Mouse (Mus musculus) megakaryocyte-erythroid progenitor cell, adult 5-6 weeks (primary cell): ENCODE data around the gene Fbxw7. TPM values are rescaled to one million over a fixed set of nuclear protein-coding genes. Genes with fewer than 3 reads are reported as not detected.
A peak's percentile ranks its signal among the peaks of the same experiment; 100 is the strongest.
"Not testable (repeated sequence)": the region's sequence is repeated elsewhere in the genome, so short reads cannot be mapped to it uniquely, and the experiment has no call there.

Experiments
- ATAC-seq: replicated peaks from 2 replicates; pipeline ENCODE4 v1.8.0; 2016; ENCODE audit warnings: mild to moderate bottlenecking, inconsistent platforms; ENCODE audit not compliant: severe bottlenecking, poor library complexity, low FRiP score, low TSS enrichment
- total RNA-seq, 2 experiments: library from RNA; stranded (forward) in 1 of 2; stranded (reverse) in 1 of 2; fragments of 200-1000, 215-1000 nt in 1 of 2; fragments of >200 nt in 1 of 2; fragmentation: Nextera tagmentation in 1 of 2; gene quantifications; 2 replicates each; pipeline ENCODE4 v1.2.3; 2014 to 2017

Gene Fbxw7
- total RNA-seq, 2 experiments from 2014 or later = 10.6 to 18.9 TPM

DNA sequence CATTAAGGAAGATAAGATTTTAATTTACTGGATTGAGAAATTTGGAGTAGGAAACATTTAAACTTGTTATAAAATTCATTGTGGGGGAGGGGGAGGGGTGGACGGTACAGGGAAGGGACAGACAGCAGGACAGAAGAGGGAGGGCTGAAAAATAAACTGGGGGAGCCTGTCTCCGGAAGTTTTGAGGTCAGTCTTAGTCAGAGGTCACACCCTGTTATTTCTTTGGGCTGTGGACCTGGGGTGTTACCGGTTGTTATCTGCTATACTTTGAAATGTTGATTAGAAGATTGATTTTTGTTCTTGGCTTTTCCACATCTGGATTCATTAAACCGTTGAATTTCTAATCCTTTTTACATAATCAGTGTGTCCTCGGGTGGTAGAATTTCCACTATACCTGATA is 10.9 kb downstream of the Fbxw7 start:
- ATAC-seq = peak; percentile 37

DNA sequence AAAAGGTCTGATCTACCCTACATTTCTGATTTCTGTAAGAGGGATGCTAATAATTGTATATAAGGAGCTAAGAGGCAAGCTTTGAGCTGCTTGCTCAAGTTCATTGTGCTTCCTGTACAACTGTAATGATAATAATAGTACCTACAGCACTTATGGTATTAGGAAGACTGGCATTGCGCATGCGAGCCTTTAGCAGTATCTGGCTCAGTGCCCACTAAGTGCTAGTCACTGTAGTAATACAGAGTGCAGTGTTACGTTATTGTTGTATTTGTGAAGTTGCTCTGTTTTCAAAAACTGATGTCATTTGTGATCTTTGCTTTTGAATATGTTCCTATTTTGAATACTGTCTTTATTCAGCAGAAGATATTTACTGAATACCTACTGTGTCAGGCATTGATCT is 11.3 kb downstream of the Fbxw7 start:
- peak; percentile 63 for ATAC-seq

DNA sequence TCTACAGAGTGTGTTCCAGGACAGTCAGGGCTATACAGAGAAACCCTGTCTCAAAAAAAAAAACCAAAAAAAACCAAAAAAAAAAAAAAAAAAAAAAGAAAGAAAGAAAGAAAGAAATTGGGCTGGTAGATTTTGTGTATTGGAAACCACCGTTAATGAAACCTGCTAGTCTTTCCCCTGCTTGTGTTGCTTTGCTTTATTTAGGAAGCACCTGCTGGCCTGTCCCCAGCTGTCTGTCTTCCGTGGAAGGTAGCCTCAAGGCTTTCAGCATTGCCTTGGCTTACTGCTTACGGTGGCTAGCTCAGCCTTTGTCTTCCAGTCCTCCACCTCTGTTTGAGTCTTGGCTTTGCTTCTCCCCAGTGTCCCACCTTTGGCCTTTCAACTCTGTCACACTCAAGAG is 11.9 kb downstream of the Fbxw7 start:
- no peak for ATAC-seq

DNA sequence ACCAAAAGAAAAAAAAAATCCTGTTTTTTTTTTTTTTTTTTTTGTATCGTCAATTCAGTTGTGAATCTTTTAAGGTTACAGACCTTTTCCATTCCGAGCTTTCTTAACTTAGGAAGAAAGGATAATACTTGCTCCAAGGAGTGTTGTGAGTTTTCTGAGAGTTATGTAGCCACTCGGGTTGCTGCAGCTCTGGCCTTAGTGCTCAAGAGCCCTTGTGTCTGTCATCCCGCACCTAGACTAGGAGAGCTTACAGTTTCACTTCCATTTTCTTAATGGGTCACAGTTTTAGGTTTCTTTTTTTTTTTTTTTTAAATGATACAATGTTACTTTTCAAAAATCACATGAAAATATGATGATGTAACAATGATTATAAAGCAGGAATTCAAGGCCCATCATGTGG is 12.5 kb downstream of the Fbxw7 start:
- no peak for ATAC-seq

DNA sequence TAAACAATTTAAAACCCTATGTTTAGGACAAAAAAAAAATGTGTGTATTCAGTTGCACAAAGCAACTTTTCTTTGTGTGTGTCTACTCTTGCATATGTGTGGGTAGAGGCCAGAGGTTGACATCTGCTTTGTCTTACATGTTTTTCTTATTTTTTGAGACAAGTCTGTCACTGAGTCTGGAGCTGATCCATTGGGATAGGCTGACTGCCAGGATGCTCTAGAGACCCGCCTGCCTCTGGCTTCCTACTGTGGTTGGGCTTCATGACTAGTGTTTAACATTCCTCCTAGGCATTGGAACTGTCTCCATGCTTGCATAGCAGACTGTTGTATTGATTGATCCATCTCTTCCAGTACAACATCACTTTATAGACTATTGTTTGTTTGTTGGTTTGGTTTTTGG is 14.3 kb downstream of the Fbxw7 start:
- no peak for ATAC-seq

DNA sequence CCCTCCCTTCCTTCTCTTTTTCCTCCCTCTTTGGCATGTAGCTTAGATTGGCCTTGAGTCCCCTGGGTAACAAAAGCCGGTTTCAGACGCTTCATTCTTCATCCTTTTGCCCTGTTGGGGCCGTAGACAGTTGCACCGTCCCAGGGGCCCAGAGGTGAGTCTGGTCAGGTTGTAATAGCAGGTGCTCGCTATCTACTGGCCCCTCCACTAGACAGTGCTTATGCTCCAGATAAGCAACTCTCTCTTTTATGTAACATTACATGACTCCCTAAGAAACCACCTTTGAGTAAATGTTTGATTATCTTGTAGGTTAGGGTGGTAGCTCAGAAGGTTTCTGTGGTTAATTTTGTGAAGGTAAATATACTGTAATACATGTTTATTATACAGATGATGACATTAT is 21.0 kb downstream of the Fbxw7 start:
- peak; percentile 75 for ATAC-seq

DNA sequence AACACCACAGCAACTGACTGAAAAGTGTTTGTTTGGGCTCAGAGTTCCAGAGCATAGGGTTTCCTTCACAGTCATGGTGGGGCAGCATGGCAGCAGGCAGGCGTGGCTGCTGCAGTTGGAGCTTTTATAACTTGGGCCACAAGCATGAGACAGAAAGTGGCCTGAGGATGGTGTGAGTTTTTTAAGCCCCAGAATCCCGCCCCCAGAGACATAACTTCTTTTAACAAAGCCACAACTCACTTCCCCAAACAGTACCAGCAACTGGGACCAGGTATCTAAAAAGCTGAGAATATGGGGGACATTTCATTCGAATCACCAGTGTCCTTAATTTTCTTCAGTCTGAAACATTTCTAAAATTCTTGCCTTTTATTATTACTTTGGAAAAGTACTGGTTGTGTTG is 22.9 kb downstream of the Fbxw7 start:
- ATAC-seq = no peak

DNA sequence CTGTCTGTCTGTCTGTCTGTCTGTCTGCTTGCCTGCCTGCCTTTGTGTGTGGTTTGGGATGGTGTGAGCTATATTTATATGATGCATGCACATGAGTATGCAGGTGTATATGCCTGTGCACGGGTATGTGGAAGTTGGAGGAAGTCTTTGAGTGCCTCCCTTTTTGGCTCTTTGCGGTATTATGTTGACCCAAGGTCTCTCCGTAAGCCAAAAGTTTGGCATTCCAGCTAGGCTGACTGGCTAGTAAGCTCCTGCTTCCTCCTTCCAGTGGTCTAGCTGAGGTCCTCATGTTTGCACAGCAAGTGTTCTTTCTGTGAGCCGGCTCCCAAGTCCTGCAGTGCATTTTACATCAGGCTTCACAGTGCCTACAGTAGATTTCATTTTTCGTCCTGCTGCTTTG is 24.4 kb downstream of the Fbxw7 start:
- ATAC-seq = no peak

DNA sequence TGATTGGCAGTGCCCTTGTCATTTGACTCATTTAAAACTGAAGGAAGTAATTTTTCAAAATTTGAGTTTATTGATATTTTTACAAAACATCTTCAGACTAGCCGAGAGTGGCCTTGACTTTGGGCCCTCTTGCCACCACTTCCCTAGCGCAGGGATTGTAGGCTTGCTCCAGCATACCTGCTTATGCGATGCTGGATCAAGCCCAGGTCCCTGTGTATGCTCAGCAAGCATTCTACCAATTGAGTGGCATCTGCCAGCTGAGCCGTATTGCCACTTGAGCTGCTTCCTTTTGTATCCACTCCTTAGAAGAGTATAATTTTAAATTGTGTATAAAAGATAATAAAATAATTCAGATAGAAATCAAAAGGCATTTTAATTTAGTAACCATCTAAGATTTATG is 26.2 kb downstream of the Fbxw7 start:
- no peak for ATAC-seq

DNA sequence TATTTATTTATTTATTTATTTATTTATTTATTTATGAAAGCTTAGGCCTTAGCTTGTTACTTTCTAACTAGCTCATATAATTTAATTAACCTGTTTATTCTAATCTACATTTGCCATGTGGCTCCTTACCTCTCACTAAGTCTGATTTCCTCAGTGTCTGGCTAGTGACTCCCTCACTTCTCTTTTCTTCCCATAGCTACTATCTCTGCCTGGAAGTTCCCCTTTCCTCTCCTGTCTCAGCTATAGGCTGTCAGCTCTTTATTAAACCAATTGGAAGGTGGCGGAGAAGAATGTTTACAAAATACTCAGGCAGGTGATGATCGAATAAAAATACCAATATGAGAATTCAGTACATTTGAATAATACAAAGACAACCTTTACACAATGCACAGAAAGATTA is 27.7 kb downstream of the Fbxw7 start:
- ATAC-seq = no peak

DNA sequence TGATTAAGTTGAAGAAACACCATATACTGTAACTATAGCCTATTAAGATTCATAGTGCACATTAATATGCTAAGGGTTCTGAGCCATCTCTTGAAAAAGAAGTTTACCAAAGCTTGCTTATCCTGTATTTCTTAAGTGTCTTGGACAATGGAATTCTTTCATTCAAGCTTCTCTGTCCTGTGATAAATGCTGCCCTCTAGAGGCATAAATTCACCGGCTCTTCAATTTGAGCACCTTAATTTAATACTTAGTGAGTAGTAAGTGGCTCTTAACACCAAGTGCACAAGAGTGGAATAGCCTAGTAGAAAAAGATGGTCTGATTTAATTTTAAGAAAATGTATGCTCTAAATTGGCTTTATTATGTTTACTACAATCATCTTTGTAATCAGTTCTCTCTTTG is 28.5 kb downstream of the Fbxw7 start:
- ATAC-seq = no peak

DNA sequence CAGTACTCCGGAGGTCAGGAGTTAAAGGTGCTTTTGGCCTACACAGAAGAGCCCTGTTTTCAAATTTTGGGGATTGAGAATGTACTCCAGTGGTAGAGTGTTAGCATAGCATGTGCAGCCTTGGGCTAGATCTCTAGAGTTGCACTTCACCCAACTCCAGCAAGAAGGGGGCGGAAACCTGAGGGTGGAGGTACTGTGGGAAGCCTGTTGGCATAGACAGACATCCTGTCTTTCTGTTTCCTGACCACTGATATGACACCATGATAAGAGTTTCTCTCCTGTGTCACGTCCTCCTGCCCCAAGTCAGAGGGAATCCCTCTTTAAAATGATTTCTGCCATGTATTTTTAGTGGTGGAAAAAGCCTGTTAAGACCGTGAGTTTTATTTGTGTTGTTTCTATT is 33.7 kb downstream of the Fbxw7 start:
- ATAC-seq = peak; percentile 88

DNA sequence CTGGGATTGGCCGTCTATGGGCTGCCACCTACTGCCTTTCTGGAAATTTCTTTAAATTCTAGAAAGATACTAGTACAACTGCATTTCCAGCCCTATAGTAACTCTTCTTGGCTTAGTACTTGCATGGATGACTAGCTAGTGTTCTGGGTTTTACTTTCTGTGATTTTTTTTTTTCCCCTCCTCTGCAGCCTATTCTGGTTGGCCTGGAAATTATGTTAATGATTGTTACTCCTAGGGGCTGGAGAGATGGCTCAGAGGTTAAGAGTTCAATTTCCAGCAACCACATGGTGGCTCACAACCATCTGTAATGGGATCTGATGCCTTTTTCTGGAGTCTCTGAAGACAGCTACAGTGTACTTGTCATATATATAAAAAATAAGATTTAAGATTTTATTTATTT is 35.4 kb downstream of the Fbxw7 start:
- no peak for ATAC-seq

DNA sequence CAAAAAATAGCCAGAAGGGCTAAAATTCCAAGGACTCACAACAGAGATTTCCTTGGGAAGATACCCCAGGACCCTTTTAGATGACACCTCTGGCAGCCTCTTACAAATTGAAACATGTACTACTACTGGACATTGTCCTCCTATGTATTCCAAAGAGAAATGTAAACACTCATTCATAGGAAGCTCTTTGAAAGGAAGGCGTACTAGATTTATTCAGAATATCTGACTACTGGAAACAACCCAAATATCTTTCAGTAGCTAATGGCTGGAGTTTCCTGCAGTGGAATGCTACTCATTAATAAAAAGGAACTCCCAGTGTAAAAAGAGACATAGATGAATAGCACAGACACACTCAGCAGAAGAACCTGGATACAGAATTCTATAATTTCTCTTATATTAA is 36.7 kb downstream of the Fbxw7 start:
- no peak for ATAC-seq

DNA sequence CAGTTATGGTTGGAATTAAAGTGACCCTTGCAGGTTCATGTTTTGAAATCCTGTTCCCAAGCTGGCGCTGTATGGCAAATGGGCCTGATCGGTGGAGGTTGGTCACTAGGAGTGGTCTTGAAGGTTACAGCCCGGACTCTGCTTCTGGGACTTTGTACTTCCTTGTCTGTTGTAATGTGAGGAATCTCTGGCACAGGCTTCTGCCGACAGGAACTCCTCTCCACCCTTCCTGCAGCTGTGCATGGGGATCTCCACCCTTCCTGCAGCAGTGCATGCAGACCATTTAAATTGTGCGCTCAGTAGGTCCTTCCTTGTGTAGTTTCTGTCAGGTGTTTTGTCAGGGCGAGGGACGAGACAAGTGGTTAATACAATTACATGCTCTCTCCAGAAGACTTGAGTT is 37.8 kb downstream of the Fbxw7 start:
- ATAC-seq = no peak

DNA sequence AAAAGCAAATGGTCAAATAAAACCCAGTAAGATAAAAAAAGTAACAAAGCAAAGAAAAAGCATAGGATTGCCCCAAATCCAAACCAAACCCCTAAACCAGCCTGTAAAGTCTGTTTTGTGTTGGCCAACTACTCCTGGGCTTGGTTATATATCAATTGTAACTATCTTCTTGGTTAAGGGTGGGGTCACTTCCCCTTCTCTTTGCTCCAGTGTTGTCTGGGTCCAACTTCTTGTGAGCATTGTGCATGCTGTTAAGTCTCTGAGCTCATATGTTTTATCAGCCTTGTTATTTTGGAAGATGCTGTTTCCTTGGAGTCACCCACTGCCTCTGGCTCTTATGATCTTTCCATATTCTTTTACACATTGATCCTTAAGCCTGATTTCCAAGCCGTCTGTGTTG is 39.4 kb downstream of the Fbxw7 start:
- peak; percentile 83 for ATAC-seq

DNA sequence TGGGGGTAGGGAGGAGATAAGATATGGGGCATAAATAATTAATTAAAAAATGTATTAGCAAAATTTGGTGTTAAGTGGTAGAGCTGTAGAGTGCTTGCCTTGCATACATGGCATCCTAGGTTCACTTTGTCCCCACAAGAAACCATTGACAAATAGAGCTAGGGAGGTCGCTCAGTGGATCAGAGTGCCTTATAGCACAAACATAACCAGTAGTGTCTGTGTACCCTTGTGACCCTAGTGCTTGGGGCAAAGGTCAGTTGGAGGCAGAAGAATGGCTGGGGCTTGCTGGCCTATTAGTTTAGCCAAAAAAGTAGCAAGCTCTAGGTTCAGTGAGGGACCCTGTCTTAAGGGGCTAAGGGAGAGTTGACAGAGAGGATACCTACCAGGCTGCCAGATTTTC is 45.6 kb downstream of the Fbxw7 start:
- no peak for ATAC-seq

DNA sequence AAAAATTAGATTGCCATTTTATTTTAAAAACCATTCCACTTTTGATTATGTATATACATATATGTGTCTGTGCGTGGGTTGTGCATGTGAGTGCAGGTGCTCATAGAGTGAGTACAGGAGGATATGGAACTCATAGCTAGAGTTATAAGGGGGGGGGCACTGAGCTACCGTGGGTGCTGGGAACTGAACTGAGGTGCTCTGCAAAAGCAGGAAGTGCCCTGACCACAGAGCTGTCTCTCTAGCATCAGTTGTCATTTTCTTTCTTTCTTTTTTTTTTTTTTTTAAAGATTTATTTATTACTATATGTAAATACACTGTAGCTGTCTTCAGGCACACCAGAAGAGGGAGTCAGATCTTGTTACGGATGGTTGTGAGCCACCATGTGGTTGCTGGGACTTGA is 46.7 kb downstream of the Fbxw7 start:
- ATAC-seq = not testable (repeated sequence)

DNA sequence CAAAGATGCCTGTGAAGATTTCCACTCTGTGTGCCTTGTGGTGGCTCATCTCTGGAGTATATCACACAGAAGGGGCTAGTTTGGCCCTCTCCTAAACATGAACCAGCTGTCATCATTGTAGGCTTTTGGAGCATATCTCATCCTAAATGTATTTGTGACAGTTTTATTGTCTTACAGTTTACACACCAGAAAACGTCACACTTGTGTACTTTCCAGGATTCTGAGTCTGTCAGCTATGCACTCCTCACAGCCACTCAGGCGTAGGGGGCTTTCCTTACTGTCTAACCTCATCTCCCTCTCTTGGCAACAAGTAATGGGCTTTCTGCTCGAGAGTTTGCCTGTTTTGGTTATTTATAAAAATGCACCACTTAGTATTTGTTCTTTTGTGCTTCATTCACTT is 50.6 kb downstream of the Fbxw7 start:
- ATAC-seq = no peak

DNA sequence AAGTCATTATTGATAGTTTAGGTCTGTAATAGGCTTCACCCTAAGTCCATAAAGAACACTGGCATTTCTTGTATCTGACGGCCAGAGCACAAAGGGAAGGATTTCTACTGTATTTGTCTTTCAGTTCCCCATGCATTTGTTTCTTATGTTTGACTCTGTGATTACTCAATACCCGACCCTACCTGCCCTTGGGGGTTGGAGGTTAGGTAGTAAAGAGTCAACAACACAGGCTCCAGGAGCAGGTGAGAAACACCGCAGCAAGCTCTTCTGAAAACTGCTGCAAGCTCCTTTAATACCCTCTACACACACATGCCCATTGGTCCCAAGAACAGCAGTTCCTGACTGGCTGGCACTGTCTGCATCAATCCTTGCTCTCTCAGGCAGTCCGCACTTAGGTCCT is 51.8 kb downstream of the Fbxw7 start:
- no peak; the same call in 1 of the 2 replicates for ATAC-seq

DNA sequence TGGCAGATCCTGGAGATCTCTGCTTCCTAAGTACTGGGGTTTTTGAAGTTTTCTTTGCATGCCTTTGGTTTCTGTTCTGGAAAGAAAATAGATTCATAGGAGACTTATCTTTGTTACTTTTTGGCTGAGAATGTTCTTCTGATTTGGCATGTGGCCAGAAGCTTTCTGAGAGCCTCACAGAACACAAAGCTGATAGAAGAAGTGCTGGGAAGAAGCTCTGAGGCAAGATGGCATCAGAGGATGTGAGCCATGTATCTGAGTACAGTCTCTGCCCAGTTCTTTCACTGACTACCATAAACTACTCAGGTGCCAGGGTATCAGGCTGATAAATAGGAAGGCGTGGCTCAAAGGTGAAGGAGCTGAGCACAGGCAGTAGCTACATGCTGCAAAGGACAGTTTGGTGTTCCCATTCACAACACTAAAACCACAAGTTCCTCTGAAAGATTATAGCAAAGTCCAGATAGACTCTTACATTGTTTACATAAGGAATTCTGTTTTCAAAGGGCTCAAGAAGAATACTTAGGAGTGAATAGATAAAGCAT is 52.4 kb downstream of the Fbxw7 start:
- ATAC-seq = peak; percentile 67; the same call in 1 of the 2 replicates

DNA sequence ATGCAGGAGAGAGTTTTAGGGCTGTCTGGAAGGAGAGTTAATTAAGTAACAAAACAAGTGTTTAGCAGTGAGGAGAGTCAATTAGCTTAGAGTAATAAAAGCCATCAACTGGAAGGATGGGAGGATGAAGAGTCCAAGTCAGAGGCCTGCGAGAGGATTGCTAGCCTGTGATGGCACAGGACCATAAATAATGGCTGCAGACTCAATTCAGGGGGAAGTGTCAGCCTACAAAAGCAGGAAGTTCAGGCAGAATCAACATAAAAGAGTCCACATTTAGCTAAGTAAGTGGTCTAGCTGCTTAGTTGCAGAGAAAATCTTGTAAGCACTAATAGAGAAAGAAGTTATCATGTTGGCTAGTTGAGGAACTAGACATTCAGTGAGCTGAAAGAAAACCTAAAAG is 52.9 kb downstream of the Fbxw7 start:
- ATAC-seq = no peak
